Mouse (Mus musculus) gastrocnemius, postnatal 25 days (tissue): Measurements from ENCODE around the gene Atxn7l2. TPM values are rescaled to one million over a fixed set of nuclear protein-coding genes. Genes with fewer than 3 reads are reported as not detected.

Experiments used
- DNase-seq: peaks from one replicate; pipeline ENCODE4 v3.0.0; 2022
- total RNA-seq, 2 experiments: library from RNA; stranded (reverse); gene quantifications; 1 replicate in 1 of 2; 2 replicates in 1 of 2; pipeline ENCODE4 v1.2.3; 2021

The Atxn7l2 gene
- total RNA-seq, 2 experiments from 2014 or later, result 6.1 to 6.5 TPM

DNA sequence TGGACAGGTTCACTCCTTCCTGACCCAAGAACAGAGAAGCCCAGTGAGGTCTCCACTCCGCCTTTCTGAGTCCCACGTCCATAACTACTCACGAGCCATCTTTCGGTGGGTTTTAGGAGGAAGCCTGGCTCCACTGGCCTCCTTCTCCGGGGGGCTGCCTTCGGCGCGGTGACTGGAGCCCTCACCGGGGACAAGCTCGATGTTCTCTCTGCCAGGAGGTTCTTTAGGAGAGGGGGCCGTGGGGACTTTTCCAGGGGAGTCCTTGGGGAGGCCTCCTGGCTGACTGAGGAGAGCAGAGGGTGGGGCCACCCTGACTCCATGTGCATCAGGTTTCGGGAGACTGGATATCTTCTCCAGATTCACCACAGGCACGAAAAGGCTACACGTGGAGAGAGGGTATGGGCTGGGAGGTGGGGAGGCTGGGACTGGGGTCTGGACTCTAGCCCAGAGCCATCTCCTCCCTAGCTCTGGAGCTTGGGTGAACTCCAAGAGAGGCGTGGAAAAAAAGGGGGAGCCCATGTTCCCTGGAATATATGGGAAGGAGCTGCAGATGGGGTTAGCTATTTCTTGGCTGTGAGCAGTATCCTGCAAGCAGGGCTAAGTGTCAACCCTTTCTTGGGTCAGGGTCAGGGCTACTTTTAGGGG lies 3.9 kb downstream of the Atxn7l2 start:
- DNase-seq, result no peak

GRCm38 (mm10) chr3:108205601-108206000 lies 5.1 kb downstream of the Atxn7l2 start:
- no peak for DNase-seq

GRCm38 (mm10) chr3:108204470-108204869 lies 6.3 kb downstream of the Atxn7l2 start:
- no peak for DNase-seq

DNA sequence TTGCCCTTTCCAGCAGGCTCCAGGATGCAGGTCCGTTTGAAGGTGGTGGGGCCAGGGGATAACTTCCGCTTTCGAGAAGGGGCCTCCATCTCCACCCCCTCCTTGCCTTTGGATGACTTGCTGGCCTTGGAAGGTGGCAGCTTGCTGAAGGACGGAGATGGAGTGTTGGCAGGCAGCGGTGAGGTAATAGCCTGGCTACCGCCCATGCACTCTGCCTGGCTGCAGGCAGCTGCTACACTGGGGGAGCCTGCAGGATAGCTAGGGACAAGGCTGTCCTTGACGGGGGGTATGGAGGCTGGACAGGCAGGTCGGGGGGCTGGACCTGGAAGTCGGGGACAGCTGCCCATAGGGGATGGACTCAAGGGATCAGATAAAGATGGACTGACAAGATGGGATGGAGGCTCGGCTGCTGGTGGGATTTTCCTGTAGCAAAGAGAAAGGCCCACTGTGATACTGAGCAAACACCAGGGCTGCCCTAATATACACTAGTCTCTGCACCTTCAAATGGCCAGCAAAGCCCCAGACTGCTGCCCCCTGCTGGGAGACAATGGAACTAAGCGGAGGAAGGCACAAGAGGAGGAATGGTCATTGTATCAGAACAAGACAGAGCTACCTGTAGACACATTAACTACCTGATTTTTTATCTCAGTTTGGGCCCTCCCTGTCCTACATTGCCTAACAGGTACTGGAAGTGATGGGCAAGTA lies 7.0 kb downstream of the Atxn7l2 start:
- peak; percentile 48 for DNase-seq

GRCm38 (mm10) chr3:108203212-108203611 lies 7.5 kb downstream of the Atxn7l2 start:
- DNase-seq, result no peak

DNA sequence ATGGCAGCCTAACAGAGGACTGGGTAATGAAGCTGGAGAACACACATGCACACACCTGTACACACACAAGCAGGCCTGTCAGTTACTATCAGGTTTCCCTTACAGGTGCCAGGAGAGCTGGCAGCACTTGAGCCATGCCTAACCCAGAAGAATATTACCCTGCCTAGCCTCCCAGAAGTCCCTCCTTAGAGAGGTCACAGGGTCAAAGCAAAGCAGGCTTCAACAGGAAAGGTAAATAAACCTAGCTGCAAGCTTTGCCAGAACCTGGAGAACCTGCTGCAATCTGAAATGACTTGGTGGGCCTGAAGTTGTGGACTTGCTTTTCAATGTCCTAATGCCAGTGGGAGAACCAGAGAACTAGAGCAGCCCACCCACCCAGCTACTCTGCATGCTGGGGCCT lies 8.2 kb downstream of the Atxn7l2 start:
- DNase-seq, result no peak

GRCm38 (mm10) chr3:108200329-108201323 lies 10.1 kb downstream of the Atxn7l2 start, which contains the start of gene Cyb561d1:
TSS of gene Cyb561d1 (minus strand) at chr3:108201212.
- peak; percentile 93 for DNase-seq

DNA sequence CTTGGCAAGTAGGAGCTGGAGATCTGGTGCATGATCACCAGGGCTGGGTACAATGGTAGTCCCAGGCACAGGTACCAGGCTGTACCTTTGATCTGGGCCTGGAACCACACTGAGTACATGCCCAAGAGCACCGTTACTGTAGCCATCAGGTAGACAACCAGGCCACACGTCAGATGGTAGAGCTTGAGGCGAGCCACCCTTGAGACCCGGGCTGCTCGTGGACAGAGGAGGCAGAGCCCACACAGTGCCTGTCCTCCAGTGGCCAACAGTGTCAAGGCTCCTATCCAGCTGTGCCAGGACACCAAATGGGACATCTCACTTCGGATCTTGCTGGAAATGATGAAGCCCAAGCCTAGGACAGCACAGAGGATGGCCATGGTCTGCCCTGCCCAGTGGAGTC lies 11.5 kb downstream of the Atxn7l2 start:
- no peak for DNase-seq

DNA sequence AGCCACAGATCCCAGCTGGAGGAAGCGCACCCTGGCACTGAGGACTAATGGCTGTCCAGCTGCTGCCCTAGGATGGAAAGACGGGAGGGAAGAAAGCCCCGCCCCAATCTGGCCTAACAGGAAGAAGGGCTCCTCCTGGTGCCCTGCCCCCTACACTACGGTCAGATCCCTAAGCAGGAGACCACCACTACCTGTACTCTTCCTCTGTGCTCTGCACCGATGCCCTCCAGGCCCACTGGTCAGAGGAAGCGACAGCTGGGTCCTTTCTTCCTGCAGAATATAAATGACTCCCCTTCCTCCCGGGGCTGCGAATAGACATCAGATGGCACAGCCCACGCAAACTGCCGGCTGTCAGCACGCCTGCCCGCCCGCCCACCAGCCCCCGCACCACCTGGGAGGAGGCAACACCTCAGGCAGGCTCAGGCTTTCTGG lies 13.7 kb downstream of the Atxn7l2 start:
- no peak for DNase-seq

DNA sequence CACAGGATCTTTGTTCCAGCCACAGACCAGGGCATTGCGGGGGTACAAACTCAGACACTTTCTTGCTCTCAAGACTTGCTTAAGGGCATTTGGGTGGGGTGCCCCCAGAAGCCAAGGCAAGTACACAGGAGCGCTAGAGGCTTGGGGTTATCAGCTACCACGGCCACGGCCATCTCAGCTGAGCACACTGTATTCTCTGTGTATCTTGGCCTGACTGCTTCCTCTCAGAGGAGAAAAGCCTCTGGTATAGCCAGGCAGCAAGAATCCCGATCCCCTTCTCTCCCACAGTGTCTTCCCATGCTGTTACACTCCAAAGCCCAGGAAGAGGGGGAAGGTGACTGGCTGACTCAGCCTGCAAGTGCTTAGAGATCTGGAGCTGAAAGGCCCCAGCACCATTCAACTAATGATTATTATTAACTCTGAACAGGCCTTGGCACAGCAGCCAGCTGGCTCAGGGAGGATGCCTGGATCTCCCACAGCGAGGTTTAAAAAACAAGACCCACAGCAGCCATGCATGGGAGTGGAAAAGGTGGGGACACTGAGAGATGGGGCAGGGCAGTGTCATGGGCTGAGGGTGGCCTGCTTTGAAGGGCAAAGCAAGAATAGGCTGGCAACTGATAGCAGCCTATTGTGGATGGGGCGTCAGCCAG lies 14.7 kb downstream of the Atxn7l2 start:
- no peak for DNase-seq

DNA sequence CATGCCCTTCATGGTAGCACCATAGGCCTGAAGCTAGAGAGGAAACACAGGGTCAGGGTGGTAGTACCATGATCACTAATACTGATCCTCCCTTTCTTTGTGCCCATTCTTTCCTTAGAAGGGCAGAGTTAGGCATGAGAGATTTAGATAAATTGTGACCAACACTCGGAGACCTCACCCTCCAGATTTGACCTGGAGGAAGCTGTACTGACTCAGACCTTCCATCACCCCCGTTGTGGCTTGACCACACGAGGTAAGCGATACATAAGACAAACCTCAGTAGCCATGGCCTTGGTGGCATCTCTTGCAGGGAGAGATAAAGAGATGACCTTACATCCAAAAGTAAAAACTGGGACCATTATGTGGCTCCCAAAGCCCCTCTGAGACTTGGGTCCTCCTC lies 15.4 kb downstream of the Atxn7l2 start:
- DNase-seq, result no peak

- no peak for DNase-seq
Observed at GRCm38 (mm10) chr3:108193686-108194085, 17.0 kb downstream of the Atxn7l2 start.

- DNase-seq, result no peak
Observed at GRCm38 (mm10) chr3:108189897-108190296, 20.8 kb downstream of the Atxn7l2 start.

- no peak for DNase-seq
Observed at GRCm38 (mm10) chr3:108188716-108189490, 21.8 kb downstream of the Atxn7l2 start.

DNA sequence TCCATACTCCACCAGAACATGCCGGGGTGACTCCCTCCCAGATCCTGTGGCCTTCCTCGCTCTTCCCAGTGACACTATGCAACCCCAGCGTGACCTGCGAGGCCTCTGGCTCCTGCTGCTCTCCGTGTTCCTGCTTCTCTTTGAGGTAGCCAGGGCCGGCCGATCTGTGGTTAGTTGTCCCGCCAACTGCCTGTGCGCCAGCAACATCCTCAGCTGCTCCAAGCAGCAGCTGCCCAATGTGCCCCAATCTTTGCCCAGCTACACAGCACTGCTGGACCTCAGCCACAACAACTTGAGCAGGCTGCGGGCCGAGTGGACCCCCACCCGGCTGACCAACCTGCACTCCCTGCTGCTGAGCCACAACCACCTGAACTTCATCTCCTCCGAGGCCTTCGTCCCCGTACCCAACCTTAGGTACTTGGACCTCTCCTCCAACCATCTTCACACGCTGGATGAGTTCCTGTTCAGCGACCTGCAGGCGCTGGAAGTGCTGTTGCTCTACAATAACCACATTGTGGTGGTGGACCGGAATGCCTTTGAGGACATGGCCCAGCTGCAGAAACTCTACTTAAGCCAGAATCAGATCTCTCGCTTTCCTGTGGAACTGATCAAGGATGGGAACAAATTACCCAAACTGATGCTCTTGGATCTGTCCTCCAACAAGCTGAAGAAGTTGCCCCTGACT lies 23.5 kb downstream of the Atxn7l2 start:
- DNase-seq, result no peak

DNA sequence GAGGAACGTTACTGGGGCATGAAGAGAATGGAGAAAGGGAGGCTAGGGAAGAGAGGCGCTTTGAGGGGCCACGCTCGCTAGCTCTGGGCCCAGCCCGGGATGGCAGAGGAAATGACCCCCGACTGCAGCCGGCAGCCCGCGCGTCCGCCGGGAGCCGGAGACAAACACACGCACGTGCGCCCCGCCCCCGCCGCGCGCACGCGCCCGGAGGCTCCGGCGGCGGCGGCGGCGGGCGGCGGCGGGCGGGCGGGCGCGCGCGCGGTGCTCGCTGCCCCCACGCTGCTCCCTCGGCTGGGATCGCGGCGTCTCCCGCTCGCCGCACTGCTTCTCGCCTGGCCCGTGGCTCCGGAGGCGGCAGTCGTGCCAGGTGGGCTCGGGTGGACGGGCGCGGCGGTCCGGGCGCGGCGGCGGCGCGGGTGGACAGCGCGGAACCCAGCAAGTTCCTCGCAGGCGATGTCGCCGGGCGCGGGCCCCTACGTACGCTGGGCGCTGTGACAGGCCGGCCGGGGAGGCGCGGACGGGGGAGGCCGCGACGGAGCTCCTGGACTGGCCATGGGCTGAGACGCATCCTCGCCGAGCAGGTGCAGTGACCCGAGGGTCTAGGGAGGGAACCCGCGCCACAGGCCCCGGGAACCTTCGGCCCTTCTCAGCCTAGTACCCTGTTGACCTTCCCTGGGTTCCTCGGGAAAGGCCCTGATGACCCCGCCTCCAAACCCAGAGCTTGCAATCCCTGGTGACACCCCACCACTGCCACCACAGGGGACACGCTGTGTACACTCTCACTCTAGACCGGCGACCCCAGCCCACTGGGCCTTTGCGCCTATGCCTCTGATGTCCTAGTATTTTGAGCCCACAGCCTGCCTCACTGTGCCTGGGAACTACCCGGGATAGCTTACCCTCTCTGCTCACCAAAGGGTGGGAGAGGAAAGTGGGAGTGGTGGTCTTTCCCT lies 24.4 kb downstream of the Atxn7l2 start, which contains the start of gene Amigo1:
Gene Amigo1, plus strand, starts transcription at position 238 of the 950 bp plus-strand sequence.
- peak; percentile 50 for DNase-seq

DNA sequence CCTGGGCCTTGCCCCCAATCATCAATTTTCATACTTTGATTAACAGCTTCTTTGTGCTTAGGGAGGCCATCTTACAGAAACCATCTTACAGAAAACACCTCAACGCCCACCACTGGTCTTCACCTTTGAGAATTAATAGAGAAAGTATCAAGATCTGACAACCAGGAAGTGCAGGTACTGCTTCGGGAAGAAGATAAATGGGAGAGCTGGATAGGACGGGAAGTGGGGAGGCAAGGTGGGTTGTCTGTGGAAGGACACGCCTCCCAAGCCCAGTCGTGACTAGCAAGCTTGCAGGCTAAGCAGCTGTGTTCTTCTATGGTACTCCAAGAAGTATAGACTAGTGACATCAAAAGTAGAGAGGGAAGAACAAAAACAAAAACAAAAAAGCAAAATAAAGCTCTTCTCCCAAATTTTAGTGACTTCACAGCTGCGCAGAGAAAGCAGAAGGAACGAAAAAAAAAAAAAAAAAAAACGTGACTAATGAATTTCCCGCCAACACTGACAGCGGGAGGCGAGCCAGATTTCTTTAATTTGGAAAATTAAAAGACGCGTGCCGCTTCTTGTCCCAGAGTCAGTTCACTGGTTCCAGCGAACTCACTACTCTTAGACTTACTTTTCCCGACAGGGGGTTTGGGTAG lies 25.2 kb downstream of the Atxn7l2 start:
- DNase-seq, result no peak

GRCm38 (mm10) chr3:108184742-108185141 lies 26.0 kb downstream of the Atxn7l2 start:
- DNase-seq, result no peak

DNA sequence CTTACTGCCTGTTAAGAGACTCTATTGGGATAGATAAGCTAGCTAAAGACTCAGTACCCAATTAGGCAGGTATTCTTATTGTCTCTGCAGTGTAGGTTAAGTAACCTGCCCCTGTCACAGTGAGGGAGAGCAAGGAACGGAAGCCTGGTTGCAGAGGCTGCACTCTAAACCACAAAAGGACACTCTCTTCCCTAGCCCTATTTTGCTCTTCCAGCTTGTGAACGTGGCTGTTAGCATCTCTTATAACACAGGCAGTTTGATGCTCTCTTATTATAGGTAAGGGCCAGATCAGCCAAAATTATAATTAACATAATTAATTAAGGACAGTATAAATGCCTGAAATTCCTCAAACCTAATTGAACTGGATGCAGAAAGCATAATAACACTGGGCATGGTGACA lies 30.2 kb downstream of the Atxn7l2 start:
- no peak for DNase-seq
